Mouse (Mus musculus) cerebellum, adult 11-12 months (tissue): ENCODE data around the gene Itgb1bp1.
A peak's percentile ranks its signal among the peaks of the same experiment; 100 is the strongest.

Source experiments
- DNase-seq: peaks from one replicate; pipeline ENCODE4 v3.0.0; 2022

Itgb1bp1 gene

GRCm38 (mm10) chr12:21234560-21234959, 51.5 kb downstream of the Itgb1bp1 start:
- no peak for DNase-seq

GRCm38 (mm10) chr12:21233727-21234126, 52.4 kb downstream of the Itgb1bp1 start:
- DNase-seq = no peak

GRCm38 (mm10) chr12:21229076-21229918, 56.8 kb downstream of the Itgb1bp1 start:
- no peak for DNase-seq

GRCm38 (mm10) chr12:21228650-21229049, 57.4 kb downstream of the Itgb1bp1 start:
- DNase-seq = no peak

- DNase-seq = peak; percentile 79
These were observed 58.8 kb downstream of the Itgb1bp1 start for GRCm38 (mm10) chr12:21227076-21227980.

GRCm38 (mm10) chr12:21226316-21226715, 59.8 kb downstream of the Itgb1bp1 start:
- DNase-seq = no peak

GRCm38 (mm10) chr12:21225358-21225757, 60.7 kb downstream of the Itgb1bp1 start:
- no peak for DNase-seq

GRCm38 (mm10) chr12:21223923-21224322, 62.2 kb downstream of the Itgb1bp1 start:
- DNase-seq = no peak

GRCm38 (mm10) chr12:21220596-21220995, 65.5 kb downstream of the Itgb1bp1 start:
- no peak for DNase-seq

GRCm38 (mm10) chr12:21217776-21218444, 68.2 kb downstream of the Itgb1bp1 start:
- DNase-seq = no peak

GRCm38 (mm10) chr12:21214551-21215165, 71.4 kb downstream of the Itgb1bp1 start:
- no peak for DNase-seq

- no peak for DNase-seq
These were observed 73.2 kb downstream of the Itgb1bp1 start for GRCm38 (mm10) chr12:21212876-21213275.

GRCm38 (mm10) chr12:21209273-21209672, 76.8 kb downstream of the Itgb1bp1 start:
- DNase-seq = no peak

GRCm38 (mm10) chr12:21208172-21208795, 77.8 kb downstream of the Itgb1bp1 start:
- DNase-seq = no peak

GRCm38 (mm10) chr12:21207422-21207821, 78.7 kb downstream of the Itgb1bp1 start:
- no peak for DNase-seq

GRCm38 (mm10) chr12:21205799-21206198, 80.3 kb downstream of the Itgb1bp1 start:
- no peak for DNase-seq

GRCm38 (mm10) chr12:21204701-21205312, 81.3 kb downstream of the Itgb1bp1 start:
- DNase-seq = no peak

- no peak for DNase-seq
These were observed 84.4 kb downstream of the Itgb1bp1 start for GRCm38 (mm10) chr12:21201485-21202269.

- DNase-seq = no peak
These were observed 85.5 kb downstream of the Itgb1bp1 start for GRCm38 (mm10) chr12:21200613-21201012.

GRCm38 (mm10) chr12:21196420-21196819, 89.7 kb downstream of the Itgb1bp1 start:
- no peak for DNase-seq

GRCm38 (mm10) chr12:21195497-21195896, 90.6 kb downstream of the Itgb1bp1 start:
- DNase-seq = no peak
